Mouse (Mus musculus): ENCODE data around the gene Atp1a1. TPM values are rescaled to one million over a fixed set of nuclear protein-coding genes. Genes with fewer than 3 reads are reported as not detected.

The Atp1a1 gene
- polyA plus RNA-seq, 1 experiment from 2014 or later, result 136 TPM

DNA sequence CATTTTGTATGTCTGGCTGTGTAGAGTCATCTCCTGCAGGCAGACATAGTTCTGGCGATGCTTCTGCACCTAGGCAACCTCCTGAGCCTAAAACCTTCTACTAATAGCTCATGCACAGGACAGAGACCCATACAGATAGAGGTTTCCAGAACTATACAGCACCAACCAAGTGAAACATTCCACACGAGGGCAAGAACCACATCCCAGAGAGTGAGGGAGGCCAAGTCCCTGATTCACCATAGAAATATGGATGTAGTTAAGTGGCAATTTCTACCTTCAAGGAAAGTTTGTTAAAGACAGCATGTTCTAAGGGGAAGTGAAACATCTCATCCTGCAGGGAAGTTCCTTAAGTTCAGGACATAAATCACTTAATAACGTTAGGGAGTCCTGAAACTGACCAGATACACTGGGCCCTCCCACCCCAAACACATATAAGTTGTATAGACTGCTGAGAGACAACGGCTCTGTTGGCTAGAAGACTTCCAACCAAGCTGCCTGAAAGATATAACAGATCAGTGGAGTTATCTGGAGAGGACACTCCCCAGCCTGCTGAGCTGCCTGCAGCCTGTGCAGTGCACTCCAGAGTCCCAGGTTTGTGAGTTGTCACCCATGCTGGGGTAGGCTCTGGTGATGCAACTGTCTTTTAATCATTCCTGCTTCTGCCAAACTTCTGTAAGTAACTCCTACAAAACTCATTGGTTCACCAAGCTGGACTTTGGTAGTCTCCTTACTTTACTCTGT, 39.7 kb upstream of the Atp1a1 start:
- Histone ChIP-seq H3K9me3 (ENCODE audit: control insufficient read depth, low read length) (no peaks in the 10 kb centered on the region), H3K27me3 (replicated peaks; ENCODE audit: control insufficient read depth, insufficient read depth, low read length) (no peaks in the 10 kb centered on the region), H3K9ac (ENCODE audit: low read depth, low read length) (no peak overlapping the region), H3K27ac (ENCODE audit: low read depth, low read length) (no peak overlapping the region), H3K4me3 (ENCODE audit: low read depth, low read length) (no peak overlapping the region), H3K36me3 (ENCODE audit: control insufficient read depth, insufficient read depth, low read length) (no peaks in the 10 kb centered on the region), H3K4me1 (replicated peaks; ENCODE audit: control insufficient read depth, insufficient read depth, low read length) (no peaks in the 10 kb centered on the region; the same call in 1 of the 2 replicates), H3K4me2 (no peak overlapping the region)
- ATAC-seq (replicated peaks; ENCODE audit: low FRiP score), result no peak
- WGBS, result 52% methylated on average over 4 of the region's 4 CpGs
- DNase-seq (ENCODE audit: low spot score), result no peak

DNA sequence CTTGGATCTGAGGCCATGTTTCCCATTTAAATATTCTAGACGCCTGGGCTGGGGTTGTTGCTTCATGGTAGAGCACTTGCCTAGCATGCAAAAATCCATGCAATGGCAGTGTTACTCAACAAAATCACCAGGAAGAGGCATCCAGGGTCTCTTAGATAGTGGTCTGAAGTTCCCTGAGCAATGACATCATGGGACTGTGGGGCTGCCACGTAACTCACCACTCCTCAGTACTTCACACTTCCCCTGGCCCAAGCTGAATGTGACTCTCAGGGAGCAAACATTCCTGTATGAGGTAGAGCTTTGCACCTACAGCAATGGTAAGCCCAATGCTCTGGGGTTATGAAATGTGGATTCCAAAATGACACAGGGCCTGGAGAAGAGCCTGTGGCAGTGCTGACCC, 38.8 kb upstream of the Atp1a1 start:
- H3K36me3 ChIP-seq (ENCODE audit: control insufficient read depth, insufficient read depth, low read length), result no peaks in the 10 kb centered on the region
- no peaks in the 10 kb centered on the region for H3K27me3 ChIP-seq (replicated peaks; ENCODE audit: control insufficient read depth, insufficient read depth, low read length)
- no peaks in the 10 kb centered on the region; the same call in 1 of the 2 replicates for H3K4me1 ChIP-seq (replicated peaks; ENCODE audit: control insufficient read depth, insufficient read depth, low read length)
- H3K4me2 ChIP-seq, result no peak overlapping the region
- H3K27ac ChIP-seq (ENCODE audit: low read depth, low read length), result no peak overlapping the region
- 67% methylated on average over 2 of the region's 2 CpGs for WGBS
- H3K4me3 ChIP-seq (ENCODE audit: low read depth, low read length), result no peak overlapping the region
- H3K9ac ChIP-seq (ENCODE audit: low read depth, low read length), result no peak overlapping the region
- ATAC-seq (replicated peaks; ENCODE audit: low FRiP score) (no peak), DNase-seq (ENCODE audit: low spot score) (no peak)
- no peaks in the 10 kb centered on the region for H3K9me3 ChIP-seq (ENCODE audit: control insufficient read depth, low read length)

DNA sequence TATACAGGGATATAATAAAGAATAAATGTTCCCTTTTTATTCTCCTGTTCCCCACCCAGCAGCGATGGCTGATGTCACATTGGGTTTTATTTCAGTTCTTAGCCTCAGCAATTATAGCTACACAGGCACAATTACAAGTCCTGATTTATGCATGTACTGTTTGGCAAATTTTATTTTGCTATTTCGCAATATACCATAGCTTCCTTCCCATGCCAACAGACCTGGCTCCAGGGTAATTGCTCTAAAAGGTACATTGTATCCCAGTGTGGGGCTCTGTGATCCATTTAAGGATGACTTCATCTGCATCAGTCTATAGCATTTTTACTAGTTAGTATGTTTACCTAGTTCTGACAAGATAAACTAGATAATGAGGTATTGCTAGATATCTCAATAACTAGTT, 33.7 kb upstream of the Atp1a1 start:
- ATAC-seq (replicated peaks; ENCODE audit: low FRiP score), result no peak
- H3K9me3 ChIP-seq (ENCODE audit: control insufficient read depth, low read length), result no peaks in the 10 kb centered on the region
- H3K36me3 ChIP-seq (ENCODE audit: control insufficient read depth, insufficient read depth, low read length), result no peaks in the 10 kb centered on the region
- no peak overlapping the region for H3K9ac ChIP-seq (ENCODE audit: low read depth, low read length)
- H3K27me3 ChIP-seq (replicated peaks; ENCODE audit: control insufficient read depth, insufficient read depth, low read length), result no peaks in the 10 kb centered on the region; the same call in 1 of the 2 replicates
- H3K4me2 ChIP-seq, result no peak overlapping the region
- H3K27ac ChIP-seq (ENCODE audit: low read depth, low read length), result no peak overlapping the region
- WGBS, result 69% methylated on average over 2 of the region's 2 CpGs
- H3K4me1 ChIP-seq (replicated peaks; ENCODE audit: control insufficient read depth, insufficient read depth, low read length), result no peaks in the 10 kb centered on the region; the same call in 1 of the 2 replicates
- DNase-seq (ENCODE audit: low spot score), result no peak
- H3K4me3 ChIP-seq (ENCODE audit: low read depth, low read length), result no peak overlapping the region

DNA sequence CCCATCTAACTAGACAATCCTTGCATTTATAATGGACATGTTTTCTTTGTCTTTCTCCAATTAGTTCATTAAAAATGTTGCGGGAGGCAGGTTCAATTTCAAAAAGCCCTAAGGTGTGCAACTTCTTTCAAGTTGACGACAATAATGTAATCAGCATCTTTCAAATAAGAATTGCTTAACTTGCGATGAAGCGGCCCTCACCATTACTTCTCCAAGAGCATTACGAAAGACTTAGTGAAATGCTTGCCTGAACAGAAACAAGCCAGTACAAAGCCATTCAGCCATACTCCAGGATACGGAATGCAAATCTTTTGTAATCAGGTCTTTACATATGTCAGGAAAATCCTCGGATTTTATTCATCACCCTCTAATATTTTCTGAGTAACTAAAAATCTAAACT, 32.0 kb upstream of the Atp1a1 start:
- H3K4me2 ChIP-seq, result no peak overlapping the region
- H3K9ac ChIP-seq (ENCODE audit: low read depth, low read length), result no peak overlapping the region
- H3K4me3 ChIP-seq (ENCODE audit: low read depth, low read length), result no peak overlapping the region
- 87% methylated on average over 7 of the region's 7 CpGs for WGBS
- DNase-seq (ENCODE audit: low spot score) (no peak), ATAC-seq (replicated peaks; ENCODE audit: low FRiP score) (no peak)
- no peaks in the 10 kb centered on the region for H3K36me3 ChIP-seq (ENCODE audit: control insufficient read depth, insufficient read depth, low read length)
- H3K4me1 ChIP-seq (replicated peaks; ENCODE audit: control insufficient read depth, insufficient read depth, low read length), result no peaks in the 10 kb centered on the region
- H3K27me3 ChIP-seq (replicated peaks; ENCODE audit: control insufficient read depth, insufficient read depth, low read length), result no peaks in the 10 kb centered on the region; the same call in 1 of the 2 replicates
- no peaks in the 10 kb centered on the region for H3K9me3 ChIP-seq (ENCODE audit: control insufficient read depth, low read length)
- no peak overlapping the region for H3K27ac ChIP-seq (ENCODE audit: low read depth, low read length)

DNA sequence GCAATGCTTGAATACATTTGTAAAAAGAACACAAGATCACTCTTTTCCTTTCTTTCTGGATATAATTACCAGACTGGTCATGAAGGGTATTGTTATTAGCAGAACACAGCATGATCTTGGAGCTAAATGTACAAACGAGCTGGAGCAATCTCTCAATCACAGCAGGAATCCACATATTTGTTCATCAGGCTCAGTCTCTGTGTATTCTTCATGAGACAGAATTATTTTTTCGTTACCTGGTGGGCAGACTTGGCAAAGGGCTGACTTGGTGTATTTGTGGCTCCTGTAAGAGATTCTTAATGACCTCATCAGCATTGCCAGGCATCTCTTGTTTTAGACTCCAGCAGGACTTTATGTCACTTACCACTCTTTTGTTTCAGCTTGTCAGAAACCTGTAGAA, 31.6 kb upstream of the Atp1a1 start:
- Histone ChIP-seq H3K36me3 (ENCODE audit: control insufficient read depth, insufficient read depth, low read length) (no peaks in the 10 kb centered on the region), H3K4me3 (ENCODE audit: low read depth, low read length) (no peak overlapping the region)
- WGBS, result 70% methylated on average over 2 of the region's 2 CpGs

DNA sequence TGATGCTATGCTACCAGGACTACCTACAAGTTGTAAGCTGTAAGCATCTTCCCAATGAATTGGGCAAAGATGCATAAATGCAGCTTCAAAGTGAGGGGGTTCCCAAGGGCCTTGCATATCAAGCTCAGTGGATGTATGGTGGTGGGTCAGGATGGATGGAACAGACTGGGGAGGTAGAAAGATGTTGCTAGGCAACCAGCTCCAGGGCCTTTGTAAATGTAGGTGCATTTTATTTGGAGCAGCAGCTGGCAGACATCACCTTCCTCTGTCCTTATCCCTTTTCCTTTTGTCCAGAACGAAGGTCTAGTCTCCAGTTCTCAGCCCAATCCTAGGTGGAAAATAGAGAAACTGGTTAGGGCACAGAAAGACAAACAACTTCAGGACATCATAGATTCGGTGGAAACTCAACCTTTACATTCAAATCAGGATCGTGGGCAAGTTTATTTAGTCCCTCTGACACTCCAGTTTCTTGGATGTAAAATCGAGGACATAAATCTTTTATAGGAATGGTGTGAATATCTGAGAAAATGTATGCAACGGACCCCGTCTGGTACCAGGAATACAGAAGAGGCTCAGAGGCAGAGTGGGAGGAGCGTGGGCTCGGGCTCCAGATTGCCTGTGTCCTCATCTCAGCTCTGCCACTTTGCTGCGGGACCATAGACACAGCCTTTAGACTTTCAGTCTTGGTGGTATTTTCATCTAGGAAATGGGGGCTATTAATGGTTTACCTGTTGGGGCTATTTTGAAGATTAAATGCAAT, 29.8 kb upstream of the Atp1a1 start:
- no peak overlapping the region for H3K9ac ChIP-seq (ENCODE audit: low read depth, low read length)
- H3K36me3 ChIP-seq (ENCODE audit: control insufficient read depth, insufficient read depth, low read length), result no peaks in the 10 kb centered on the region
- H3K4me2 ChIP-seq, result no peak overlapping the region
- ATAC-seq (replicated peaks; ENCODE audit: low FRiP score), result no peak
- H3K9me3 ChIP-seq (ENCODE audit: control insufficient read depth, low read length), result no peaks in the 10 kb centered on the region
- 74% methylated on average over 9 of the region's 9 CpGs for WGBS
- H3K4me1 ChIP-seq (replicated peaks; ENCODE audit: control insufficient read depth, insufficient read depth, low read length), result no peaks in the 10 kb centered on the region
- no peak for DNase-seq (ENCODE audit: low spot score)
- H3K27me3 ChIP-seq (replicated peaks; ENCODE audit: control insufficient read depth, insufficient read depth, low read length), result no peaks in the 10 kb centered on the region; the same call in 1 of the 2 replicates
- H3K4me3 ChIP-seq (ENCODE audit: low read depth, low read length), result no peak overlapping the region
- H3K27ac ChIP-seq (ENCODE audit: low read depth, low read length), result no peak overlapping the region

More for the DNA sequence above, 31.6 kb upstream of the Atp1a1 start:
- Histone ChIP-seq H3K4me1 (replicated peaks; ENCODE audit: control insufficient read depth, insufficient read depth, low read length) (no peaks in the 10 kb centered on the region), H3K27me3 (replicated peaks; ENCODE audit: control insufficient read depth, insufficient read depth, low read length) (no peaks in the 10 kb centered on the region; the same call in 1 of the 2 replicates), H3K27ac (ENCODE audit: low read depth, low read length) (no peak overlapping the region), H3K9ac (ENCODE audit: low read depth, low read length) (no peak overlapping the region), H3K9me3 (ENCODE audit: control insufficient read depth, low read length) (no peaks in the 10 kb centered on the region), H3K4me2 (no peak overlapping the region)
- ATAC-seq (replicated peaks; ENCODE audit: low FRiP score) (no peak), DNase-seq (ENCODE audit: low spot score) (no peak)

DNA sequence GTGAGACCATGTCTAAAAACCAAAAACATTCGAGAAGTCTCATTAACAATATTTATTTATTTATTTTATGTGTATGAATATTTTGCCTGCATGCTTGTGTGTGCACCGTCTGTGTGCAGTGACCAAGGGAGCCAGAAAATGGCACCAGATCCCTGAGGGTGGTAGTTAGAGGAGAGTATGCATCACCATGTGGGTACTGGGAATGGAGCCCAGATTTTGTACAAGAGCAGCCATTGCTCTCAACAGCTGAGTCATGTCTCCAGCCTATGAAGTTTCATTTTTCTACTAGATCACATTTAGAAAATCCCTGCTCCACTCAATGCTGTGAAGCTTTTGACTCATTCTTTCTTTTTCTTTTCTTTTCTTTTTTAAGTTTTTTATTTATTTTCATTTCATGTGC, 23.8 kb upstream of the Atp1a1 start:
- ATAC-seq (replicated peaks; ENCODE audit: low FRiP score) (no peak), DNase-seq (ENCODE audit: low spot score) (no peak)
- no peaks in the 10 kb centered on the region for H3K4me1 ChIP-seq (replicated peaks; ENCODE audit: control insufficient read depth, insufficient read depth, low read length)
- H3K27me3 ChIP-seq (replicated peaks; ENCODE audit: control insufficient read depth, insufficient read depth, low read length), result no peaks in the 10 kb centered on the region
- H3K4me2 ChIP-seq, result no peak overlapping the region
- no peaks in the 10 kb centered on the region for H3K36me3 ChIP-seq (ENCODE audit: control insufficient read depth, insufficient read depth, low read length)
- no peak overlapping the region for H3K9ac ChIP-seq (ENCODE audit: low read depth, low read length)
- WGBS, result 76% methylated on average over 2 of the region's 2 CpGs
- H3K27ac ChIP-seq (ENCODE audit: low read depth, low read length), result no peak overlapping the region
- no peak overlapping the region for H3K4me3 ChIP-seq (ENCODE audit: low read depth, low read length)
- H3K9me3 ChIP-seq (ENCODE audit: control insufficient read depth, low read length), result peaks cover under 1% of the 10 kb centered on the region; the same call in 1 of the 2 replicates

DNA sequence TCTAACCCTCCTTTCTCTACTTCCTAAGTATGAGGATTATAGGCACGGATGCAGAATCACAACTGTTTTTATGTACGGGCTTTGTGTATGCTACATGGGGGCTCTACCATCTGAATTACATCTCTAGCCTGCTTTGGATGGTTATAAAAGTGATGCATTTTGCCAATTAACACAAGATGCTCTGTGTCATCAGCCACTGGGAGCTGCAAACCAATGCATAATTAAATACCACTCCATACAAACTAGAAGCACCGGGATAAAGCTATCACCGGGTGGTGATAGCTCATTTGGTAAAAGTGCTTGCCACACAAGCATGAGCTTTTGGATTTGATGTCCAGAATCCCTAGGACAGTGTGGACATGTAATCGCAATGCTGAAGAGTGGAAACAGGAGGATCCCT, 19.8 kb upstream of the Atp1a1 start:
- Histone ChIP-seq H3K4me1 (replicated peaks; ENCODE audit: control insufficient read depth, insufficient read depth, low read length) (no peaks in the 10 kb centered on the region), H3K27me3 (replicated peaks; ENCODE audit: control insufficient read depth, insufficient read depth, low read length) (no peaks in the 10 kb centered on the region), H3K9ac (ENCODE audit: low read depth, low read length) (no peak overlapping the region), H3K4me2 (no peak overlapping the region), H3K36me3 (ENCODE audit: control insufficient read depth, insufficient read depth, low read length) (no peaks in the 10 kb centered on the region), H3K27ac (ENCODE audit: low read depth, low read length) (no peak overlapping the region), H3K4me3 (ENCODE audit: low read depth, low read length) (no peak overlapping the region), H3K9me3 (ENCODE audit: control insufficient read depth, low read length) (peaks cover 4% of the 10 kb centered on the region; the same call in 1 of the 2 replicates)
- no peak for DNase-seq (ENCODE audit: low spot score)
- 91% methylated on average over 5 of the region's 5 CpGs for WGBS
- no peak for ATAC-seq (replicated peaks; ENCODE audit: low FRiP score)

Measured in liver, embryonic 11.5 days (tissue).